Mouse (Mus musculus) brain, embryonic 14.5 days (tissue): Measurements from ENCODE around the gene Prr15l.

Experiments
- CTCF ChIP-seq: fragments of 200-500 bp; IDR thresholded peaks from 2 replicates; pipeline ENCODE4 v1.5.1; 2012; ENCODE audit warnings: inconsistent platforms, mild to moderate bottlenecking, moderate library complexity, borderline replicate concordance; ENCODE audit not compliant: insufficient read depth, insufficient read length; ENCODE audit errors: extremely low read depth
- POLR2A ChIP-seq: fragments of 200-500 bp; IDR thresholded peaks from 2 replicates; pipeline ENCODE4 v1.6.1; 2012; ENCODE audit warnings: mild to moderate bottlenecking, inconsistent platforms, borderline replicate concordance; ENCODE audit not compliant: poor library complexity, insufficient read depth, insufficient read length, severe bottlenecking; ENCODE audit errors: extremely low read depth

- TF ChIP-seq POLR2A: no peak
- TF ChIP-seq CTCF: no peak
Measured at GRCm38 (mm10) chr11:96879359-96879758, 48.5 kb upstream of the Prr15l start.
